21 mouse cellular contexts compared by ENCODE assay signal in genomic region chr11:12424205-12424604, GRCm38 (mm10). TPM values are rescaled to one million over a fixed set of nuclear protein-coding genes. Genes with fewer than 3 reads are reported as not detected.
DNase-seq lines count a peak whose midpoint lies in the region; ATAC-seq lines count a peak whose summit lies in the region.
"Had no signal": no experiment of that assay in that cellular context is flagged by ENCODE, and none has a peak within 500 bp of the region (broad histone marks: within the 10 kb centered on the region; RNA-seq: fewer than 3 reads in every experiment).

No protein-coding gene starts in this region.

- no peaks in the 10 kb centered on the region for H3K36me3 ChIP-seq in forebrain, embryonic 15.5 days
- H3K36me3 ChIP-seq in forebrain, embryonic 12.5 days (replicated peaks): no peaks in the 10 kb centered on the region
- no peaks in the 10 kb centered on the region for H3K36me3 ChIP-seq in lung, embryonic 16.5 days (ENCODE audit: control insufficient read depth, insufficient read depth, low read length)
- H3K36me3 ChIP-seq: embryonic facial prominence, embryonic 13.5 days; forebrain, embryonic 10.5 days; heart, embryonic 15.5 days; limb, embryonic 13.5 days had no signal

- ATAC-seq in forebrain, embryonic 15.5 days (replicated peaks): 0 out of 2 replicates have a peak, but pooled peaks have one; percentile 43
- no peak for ATAC-seq in forebrain, embryonic 12.5 days (ENCODE audit: low FRiP score)
- ATAC-seq in lung, embryonic 16.5 days (ENCODE audit: low read depth): peak; percentile 67
- ATAC-seq in megakaryocyte, adult 5-6 weeks (ENCODE audit: poor library complexity, severe bottlenecking): no peak
- no peak for ATAC-seq in monocyte, adult 5-6 weeks (replicated peaks; ENCODE audit: insufficient number of reproducible peaks, low FRiP score, low TSS enrichment, poor library complexity, severe bottlenecking)
- ATAC-seq: activated CD4-positive, CD25-positive, alpha-beta regulatory T cell, adult 4 months had no signal

- peak; percentile 14 for DNase-seq in kidney, postnatal 14 days
- DNase-seq in kidney, postnatal 4 days: no peak
- peak; percentile 59 for DNase-seq in ES-CJ7 (ENCODE audit: low read depth, low spot score)
- DNase-seq: adrenal gland, postnatal 25 days; cerebellum, adult 8-10 months; gastrocnemius, adult 2 months; heart, adult 18-20 months; thymus, postnatal 4 days had no signal

- no peak overlapping the region for H3K9ac ChIP-seq in forebrain, embryonic 15.5 days (replicated peaks)
- no peak overlapping the region for H3K9ac ChIP-seq in forebrain, embryonic 12.5 days
- H3K9ac ChIP-seq in lung, embryonic 16.5 days (ENCODE audit: low read length): no peak overlapping the region
- H3K9ac ChIP-seq: embryonic facial prominence, embryonic 13.5 days; heart, embryonic 15.5 days; limb, embryonic 13.5 days had no signal

- H3K4me1 ChIP-seq in forebrain, embryonic 15.5 days: no peaks in the 10 kb centered on the region
- H3K4me1 ChIP-seq in forebrain, embryonic 12.5 days: no peaks in the 10 kb centered on the region
- H3K4me1 ChIP-seq in lung, embryonic 16.5 days (replicated peaks; ENCODE audit: control insufficient read depth, insufficient read depth, low read length): peaks cover 21% of the 10 kb centered on the region
- H3K4me1 ChIP-seq: forebrain, embryonic 10.5 days had no signal

- no peak overlapping the region for H3K27ac ChIP-seq in forebrain, embryonic 15.5 days (replicated peaks)
- H3K27ac ChIP-seq in forebrain, embryonic 12.5 days: no peak overlapping the region
- H3K27ac ChIP-seq in lung, embryonic 16.5 days (ENCODE audit: low read length): 0 out of 2 replicates have a peak overlapping the region, but pooled peaks have one; percentile 31
- H3K27ac ChIP-seq: embryonic facial prominence, embryonic 13.5 days; forebrain, embryonic 10.5 days; gastrocnemius, adult 2 months; heart, embryonic 15.5 days; kidney, postnatal 0 days; limb, embryonic 13.5 days had no signal

- 73% methylated on average over 2 of the region's 2 CpGs for WGBS in forebrain, embryonic 15.5 days
- WGBS in forebrain, embryonic 12.5 days: 90% methylated on average over 2 of the region's 2 CpGs
- 54% methylated on average over 2 of the region's 2 CpGs for WGBS in lung, embryonic 16.5 days

- no peaks in the 10 kb centered on the region for H3K9me3 ChIP-seq in forebrain, embryonic 15.5 days
- H3K9me3 ChIP-seq in forebrain, embryonic 12.5 days: no peaks in the 10 kb centered on the region
- no peaks in the 10 kb centered on the region for H3K9me3 ChIP-seq in lung, embryonic 16.5 days (ENCODE audit: control insufficient read depth, low read length)
- H3K9me3 ChIP-seq: embryonic facial prominence, embryonic 13.5 days; forebrain, embryonic 10.5 days; heart, embryonic 15.5 days; limb, embryonic 13.5 days had no signal

- no peaks in the 10 kb centered on the region for H3K27me3 ChIP-seq in forebrain, embryonic 15.5 days
- H3K27me3 ChIP-seq in forebrain, embryonic 12.5 days: peaks cover 8% of the 10 kb centered on the region; the same call in 1 of the 2 replicates
- no peaks in the 10 kb centered on the region for H3K27me3 ChIP-seq in lung, embryonic 16.5 days (ENCODE audit: control insufficient read depth, insufficient read depth, low read depth, low read length)
- H3K27me3 ChIP-seq: CH12.LX; embryonic facial prominence, embryonic 13.5 days; heart, embryonic 15.5 days; limb, embryonic 13.5 days had no signal

- H3K4me2 ChIP-seq in forebrain, embryonic 15.5 days (replicated peaks): no peak overlapping the region
- H3K4me2 ChIP-seq in forebrain, embryonic 12.5 days: no peak overlapping the region
- H3K4me2 ChIP-seq in lung, embryonic 16.5 days (ENCODE audit: low read depth, low read length): no peak overlapping the region
- H3K4me2 ChIP-seq: embryonic facial prominence, embryonic 13.5 days; heart, embryonic 15.5 days; limb, embryonic 13.5 days had no signal

- no peak overlapping the region for H3K4me3 ChIP-seq in forebrain, embryonic 15.5 days
- no peak overlapping the region for H3K4me3 ChIP-seq in forebrain, embryonic 12.5 days (replicated peaks)
- no peak overlapping the region for H3K4me3 ChIP-seq in lung, embryonic 16.5 days (ENCODE audit: low read length)
- H3K4me3 ChIP-seq: embryonic facial prominence, embryonic 13.5 days; forebrain, embryonic 10.5 days; gastrocnemius, adult 2 months; heart, embryonic 15.5 days; limb, embryonic 13.5 days; myocyte had no signal

RNA-seq across cellular contexts. Expression of gene Cobl, which starts 40.6 kb away (rescaled TPM):
- 5.1 and 6.6 TPM in 2 replicates for polyA plus RNA-seq in forebrain, embryonic 15.5 days (2015; fragmentation: Nextera tagmentation; extraction: Ambion mirVana)
- 2.8 and 3.2 TPM in 2 replicates for polyA plus RNA-seq in forebrain, embryonic 12.5 days (2016; fragmentation: Nextera tagmentation; extraction: Ambion mirVana)
- 12.4 and 12.6 TPM in 2 replicates for polyA plus RNA-seq in lung, embryonic 16.5 days (2015; fragmentation: Nextera tagmentation; extraction: Ambion mirVana)
- total RNA-seq in megakaryocyte, adult 5-6 weeks (2015): not detected in 2 replicates
- total RNA-seq in megakaryocyte, adult 5-6 weeks (2017): not detected in 2 replicates
- total RNA-seq in monocyte, adult 5-6 weeks (2017): not detected in 3 replicates
- polyA plus RNA-seq: activated CD4-positive, CD25-positive, alpha-beta regulatory T cell, adult 4 months had no signal

Comparison
In these comparisons a context has a peak if more than half of its experiments do, and no peak if none do; other contexts are left out.
1. ATAC-seq: peak in forebrain, embryonic 15.5 days (single experiment) and lung, embryonic 16.5 days (single experiment); none in forebrain, embryonic 12.5 days (single experiment), megakaryocyte, adult 5-6 weeks (single experiment) and monocyte, adult 5-6 weeks (single experiment).
2. DNase-seq: peak in kidney, postnatal 14 days (single experiment) and ES-CJ7 (single experiment); none in kidney, postnatal 4 days (0 of 2).